Mouse (Mus musculus) intestine, embryonic 14.5 days (tissue): ENCODE measurements around the gene Styk1. TPM values are rescaled to one million over a fixed set of nuclear protein-coding genes. Genes with fewer than 3 reads are reported as not detected.

Experiments
- ATAC-seq: fragments of 200-750 bp; cut with Nextera tagmentation; replicated peaks from 2 replicates; pipeline ENCODE4 v1.8.0; 2017; ENCODE audit warnings: low read depth, moderate number of reproducible peaks, moderate TSS enrichment, moderate library complexity; ENCODE audit not compliant: low FRiP score, low TSS enrichment
- DNase-seq: peaks from one replicate; pipeline ENCODE4 v3.0.0-alpha.2; 2018; ENCODE audit warnings: low spot score
- H3K27ac ChIP-seq: fragments of 300-500 bp; sonication (generic); 2 replicates; pipeline ENCODE4 v1.5.1; 2014; ENCODE audit warnings: low read depth, mild to moderate bottlenecking, control low read depth
- H3K27me3 ChIP-seq: fragments of 300-500 bp; sonication (generic); replicated peaks from 2 replicates; pipeline ENCODE4 v1.6.1; 2014; ENCODE audit warnings: low read length, control low read depth; ENCODE audit not compliant: control insufficient read depth, insufficient read depth
- H3K36me3 ChIP-seq: fragments of 300-500 bp; sonication (generic); 2 replicates; pipeline ENCODE4 v1.6.1; 2014; ENCODE audit warnings: low read length, control low read depth; ENCODE audit not compliant: control insufficient read depth, insufficient read depth
- H3K4me1 ChIP-seq: fragments of 300-500 bp; sonication (generic); replicated peaks from 2 replicates; pipeline ENCODE4 v1.6.1; 2014; ENCODE audit warnings: low read length, control low read depth, mixed read lengths; ENCODE audit not compliant: control insufficient read depth, insufficient read depth
- H3K4me2 ChIP-seq: fragments of 300-500 bp; sonication (generic); 2 replicates; pipeline ENCODE4 v1.6.1; 2014; ENCODE audit warnings: low read length
- H3K4me3 ChIP-seq: fragments of 300-500 bp; sonication (generic); 2 replicates; pipeline ENCODE4 v1.5.1; 2014; ENCODE audit warnings: low read depth, low read length, control low read depth, mixed read lengths
- H3K9ac ChIP-seq: fragments of 300-500 bp; sonication (generic); 2 replicates; pipeline ENCODE4 v1.6.1; 2014; ENCODE audit warnings: mild to moderate bottlenecking, low read length
- H3K9me3 ChIP-seq: fragments of 300-500 bp; sonication (generic); 2 replicates; pipeline ENCODE4 v1.6.1; 2016; ENCODE audit warnings: low read length, control low read depth; ENCODE audit not compliant: control insufficient read depth
- WGBS: fragments of 180-500 bp; shearing (Covaris S2); extraction: QIAGEN DNeasy Blood & Tissue Kit; methylation state at CpG from one replicate; pipeline ENCODE4 v1.1.7; 2014; 5-methylcytosine and 5-hydroxymethylcytosine counted together
- polyA plus RNA-seq: library from polyadenylated mRNA; unstranded; fragments of >200 nt; fragmentation: Nextera tagmentation; extraction: Ambion mirVana; gene quantifications from 2 replicates; pipeline ENCODE4 v1.2.1, GENCODE M21; 2014

Gene Styk1
- polyA plus RNA-seq, 1 experiment from 2014 or later, result 8.6 TPM

GRCm38 (mm10) chr6:131316155-131317101, 37.0 kb downstream of the Styk1 start:
- H3K27ac ChIP-seq, result no peak overlapping the region
- H3K36me3 ChIP-seq, result no peaks in the 10 kb centered on the region

GRCm38 (mm10) chr6:131308031-131308430, 45.4 kb downstream of the Styk1 start:
- WGBS, result 55% methylated on average over 3 of the region's 3 CpGs
- H3K27ac ChIP-seq, result no peak overlapping the region
- no peak for ATAC-seq
- no peaks in the 10 kb centered on the region for H3K9me3 ChIP-seq
- H3K4me2 ChIP-seq, result no peak overlapping the region
- H3K27me3 ChIP-seq, result no peaks in the 10 kb centered on the region
- H3K36me3 ChIP-seq, result no peaks in the 10 kb centered on the region
- DNase-seq, result no peak
- no peaks in the 10 kb centered on the region for H3K4me1 ChIP-seq
- H3K4me3 ChIP-seq, result no peak overlapping the region
- no peak overlapping the region for H3K9ac ChIP-seq

More at GRCm38 (mm10) chr6:131316155-131317101, 37.0 kb downstream of the Styk1 start:
- H3K4me3 ChIP-seq, result no peak overlapping the region
- no peaks in the 10 kb centered on the region for H3K27me3 ChIP-seq
- H3K9ac ChIP-seq, result no peak overlapping the region
- no peaks in the 10 kb centered on the region for H3K4me1 ChIP-seq
- H3K4me2 ChIP-seq, result no peak overlapping the region
- H3K9me3 ChIP-seq, result no peaks in the 10 kb centered on the region
- 74% methylated on average over 7 of the region's 7 CpGs for WGBS
- DNase-seq (no peak), ATAC-seq (peak; percentile 87)

GRCm38 (mm10) chr6:131304776-131305175, 48.6 kb downstream of the Styk1 start:
- no peaks in the 10 kb centered on the region for H3K27me3 ChIP-seq
- H3K4me3 ChIP-seq, result no peak overlapping the region
- no peak overlapping the region for H3K4me2 ChIP-seq
- ATAC-seq (no peak), DNase-seq (no peak)
- H3K9ac ChIP-seq, result no peak overlapping the region
- no peaks in the 10 kb centered on the region for H3K9me3 ChIP-seq
- 54% methylated on average over 3 of the region's 3 CpGs for WGBS
- no peaks in the 10 kb centered on the region for H3K36me3 ChIP-seq
- H3K4me1 ChIP-seq, result no peaks in the 10 kb centered on the region
- H3K27ac ChIP-seq, result no peak overlapping the region

DNA sequence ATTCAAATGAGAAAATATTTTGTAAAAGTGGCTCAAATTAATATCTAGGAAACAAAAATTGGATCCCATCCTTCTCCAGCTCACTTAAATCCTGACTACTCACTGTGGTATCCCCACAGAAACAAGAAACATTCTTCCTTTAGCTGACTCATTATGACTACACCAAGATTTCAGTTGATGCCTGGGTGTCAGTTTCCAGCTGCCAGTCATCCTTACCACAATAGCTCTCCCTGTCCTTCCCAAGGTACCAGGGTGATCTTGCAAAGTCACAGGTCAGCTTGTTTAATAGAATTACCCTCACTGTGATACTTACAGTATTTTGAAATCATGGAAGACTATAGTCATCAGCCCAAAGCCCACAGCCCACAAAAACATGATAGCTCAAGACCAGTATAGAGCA, 54.9 kb downstream of the Styk1 start:
- Histone ChIP-seq H3K9me3 (no peaks in the 10 kb centered on the region), H3K4me1 (no peaks in the 10 kb centered on the region), H3K4me2 (no peak overlapping the region), H3K27me3 (no peaks in the 10 kb centered on the region), H3K9ac (no peak overlapping the region), H3K4me3 (no peak overlapping the region), H3K27ac (no peak overlapping the region), H3K36me3 (no peaks in the 10 kb centered on the region)
- no peak for ATAC-seq
- DNase-seq, result no peak

DNA sequence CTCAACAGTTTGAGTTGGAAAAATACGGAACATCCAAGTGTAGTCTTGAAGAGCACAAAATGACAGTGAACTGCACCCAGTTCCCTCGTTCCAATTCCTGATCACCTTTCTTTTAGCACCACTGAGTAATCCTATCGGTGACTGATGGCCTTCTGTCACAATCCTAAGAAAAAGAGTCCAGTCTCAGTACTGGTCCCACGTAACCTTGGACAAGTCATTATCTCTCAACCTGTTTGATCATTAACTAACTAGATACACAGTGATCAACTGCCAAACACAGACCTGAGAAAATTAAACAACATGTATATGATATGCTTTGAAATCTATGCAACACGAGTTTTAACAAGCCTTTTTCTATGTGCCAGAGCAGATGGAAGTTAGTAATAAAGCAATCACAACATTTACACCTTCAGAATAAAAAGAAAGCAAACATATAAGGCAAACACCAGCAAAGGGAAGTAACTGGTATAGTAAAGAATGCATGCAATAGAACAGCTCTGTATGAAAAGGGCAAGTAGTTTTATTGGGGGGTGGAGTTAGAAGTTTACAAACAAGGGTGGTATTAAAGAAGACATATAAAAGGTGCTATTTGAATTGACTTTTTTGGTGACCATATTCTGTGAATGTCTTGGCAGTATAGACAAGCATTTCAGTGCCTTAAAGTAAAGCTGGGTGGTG, 58.8 kb downstream of the Styk1 start:
- no peaks in the 10 kb centered on the region for H3K36me3 ChIP-seq
- no peak overlapping the region for H3K27ac ChIP-seq
- H3K9ac ChIP-seq, result no peak overlapping the region
- 72% methylated on average over 5 of the region's 5 CpGs for WGBS
- no peak overlapping the region for H3K4me3 ChIP-seq
- no peaks in the 10 kb centered on the region for H3K27me3 ChIP-seq
- ATAC-seq, result peak; percentile 47
- peaks cover 5% of the 10 kb centered on the region; the same call in 1 of the 2 replicates for H3K4me1 ChIP-seq
- no peaks in the 10 kb centered on the region for H3K9me3 ChIP-seq
- no peak for DNase-seq
- H3K4me2 ChIP-seq, result no peak overlapping the region

DNA sequence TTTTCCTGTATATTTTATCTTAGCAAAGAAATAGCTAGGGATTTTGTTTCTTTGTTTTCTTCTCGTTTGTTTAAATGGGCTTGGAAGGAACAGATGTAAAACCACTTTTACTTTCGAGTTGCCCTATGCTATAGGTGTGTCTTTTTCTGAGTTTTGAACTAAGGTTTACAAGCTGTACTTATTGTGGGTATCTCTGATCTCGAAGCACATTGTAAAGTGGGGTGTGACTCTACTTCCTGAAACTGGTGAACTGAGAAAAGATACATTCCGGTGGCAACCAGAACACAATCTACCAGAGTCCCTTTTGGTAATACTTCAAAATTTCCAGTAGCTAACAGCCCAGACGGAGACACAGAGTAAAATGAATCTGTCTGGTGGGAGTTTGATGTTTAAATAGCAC, 59.5 kb downstream of the Styk1 start:
- WGBS, result 83% methylated on average over 5 of the region's 5 CpGs
- Histone ChIP-seq H3K9ac (no peak overlapping the region), H3K27me3 (no peaks in the 10 kb centered on the region), H3K4me2 (peak overlapping the region; percentile 55), H3K27ac (no peak overlapping the region), H3K4me3 (peak overlapping the region; percentile 74; the same call in 1 of the 2 replicates), H3K9me3 (no peaks in the 10 kb centered on the region), H3K36me3 (peaks cover 4% of the 10 kb centered on the region; the same call in 1 of the 2 replicates), H3K4me1 (peaks cover 5% of the 10 kb centered on the region; the same call in 1 of the 2 replicates)
- ATAC-seq (no peak), DNase-seq (no peak)

- DNase-seq (peak; percentile 98), ATAC-seq (peak; percentile 85)
- H3K4me3 ChIP-seq, result peak within 1 kb of the TSS; percentile 74
- peaks cover 5% of the 10 kb centered on the region; the same call in 1 of the 2 replicates for H3K4me1 ChIP-seq
- no peaks in the 10 kb centered on the region for H3K27me3 ChIP-seq
- no peaks in the 10 kb centered on the region for H3K9me3 ChIP-seq
- peak within 1 kb of the TSS; percentile 79 for H3K4me2 ChIP-seq
- H3K9ac ChIP-seq, result peak within 1 kb of the TSS; percentile 89
- H3K27ac ChIP-seq, result peak within 1 kb of the TSS; percentile 60
- WGBS, result 1% methylated on average over 48 of the region's 51 CpGs
- peaks cover 9% of the 10 kb centered on the region for H3K36me3 ChIP-seq
Observed at GRCm38 (mm10) chr6:131292991-131293788, 60.2 kb downstream of the Styk1 start, which contains the start of gene Magohb. Gene Magohb, minus strand, starts transcription at chr6:131293244.
